Mouse (Mus musculus) adrenal gland, postnatal 36 days (tissue): ENCODE data around the gene Usp46. TPM values are rescaled to one million over a fixed set of nuclear protein-coding genes. Genes with fewer than 3 reads are reported as not detected.

ENCODE experiments used
- DNase-seq, 2 experiments: peaks; one replicate each; pipeline ENCODE4 v3.0.0; 2021; ENCODE audit warnings: mixed read lengths in 1 of 2
- total RNA-seq, 2 experiments: library from RNA; stranded (reverse); gene quantifications; 2 replicates each; pipeline ENCODE4 v1.2.3; 2021

Gene Usp46
- total RNA-seq, 2 experiments from 2014 or later = 31.6 to 39.7 TPM

- DNase-seq = peak; percentile 80 to 85
Measured at GRCm38 (mm10) chr5:74068714-74069321, 587 bp upstream of the Usp46 start.

- no peak for DNase-seq
Measured at GRCm38 (mm10) chr5:74067346-74067745, 885 bp downstream of the Usp46 start.

GRCm38 (mm10) chr5:74066416-74067115, 1.7 kb downstream of the Usp46 start:
- peak; percentile 53 to 61 for DNase-seq

- no peak for DNase-seq
Measured at GRCm38 (mm10) chr5:74065565-74066275, 2.5 kb downstream of the Usp46 start.

GRCm38 (mm10) chr5:74064844-74065243, 3.4 kb downstream of the Usp46 start:
- DNase-seq = no peak

GRCm38 (mm10) chr5:74063226-74063747, 4.9 kb downstream of the Usp46 start:
- no peak for DNase-seq

- DNase-seq = no peak
Measured at GRCm38 (mm10) chr5:74062266-74062665, 6.0 kb downstream of the Usp46 start.

- DNase-seq = no peak
Measured at GRCm38 (mm10) chr5:74061408-74062047, 6.7 kb downstream of the Usp46 start.

- DNase-seq = no peak
Measured at GRCm38 (mm10) chr5:74052171-74052909, 15.9 kb downstream of the Usp46 start.

GRCm38 (mm10) chr5:74051394-74052170, 16.6 kb downstream of the Usp46 start:
- peak; percentile 57 to 62 for DNase-seq

- DNase-seq = peak; percentile 32 to 40
Measured at GRCm38 (mm10) chr5:74050903-74051302, 17.3 kb downstream of the Usp46 start.

- no peak for DNase-seq
Measured at GRCm38 (mm10) chr5:74048846-74049495, 19.3 kb downstream of the Usp46 start.

GRCm38 (mm10) chr5:74044591-74044990, 23.6 kb downstream of the Usp46 start:
- DNase-seq = no peak

- DNase-seq = no peak
Measured at GRCm38 (mm10) chr5:74042796-74043340, 25.4 kb downstream of the Usp46 start.

GRCm38 (mm10) chr5:74040541-74040940, 27.7 kb downstream of the Usp46 start:
- DNase-seq = no peak

GRCm38 (mm10) chr5:74035454-74035853, 32.8 kb downstream of the Usp46 start:
- DNase-seq = no peak

- DNase-seq = no peak
Measured at GRCm38 (mm10) chr5:74034177-74034576, 34.1 kb downstream of the Usp46 start.

- peak; percentile 23 to 37 for DNase-seq
Measured at GRCm38 (mm10) chr5:74029787-74030186, 38.4 kb downstream of the Usp46 start.

- DNase-seq = no peak
Measured at GRCm38 (mm10) chr5:74028691-74029479, 39.3 kb downstream of the Usp46 start.
